Mouse (Mus musculus): ENCODE data around the gene Fbxo9.

DNA sequence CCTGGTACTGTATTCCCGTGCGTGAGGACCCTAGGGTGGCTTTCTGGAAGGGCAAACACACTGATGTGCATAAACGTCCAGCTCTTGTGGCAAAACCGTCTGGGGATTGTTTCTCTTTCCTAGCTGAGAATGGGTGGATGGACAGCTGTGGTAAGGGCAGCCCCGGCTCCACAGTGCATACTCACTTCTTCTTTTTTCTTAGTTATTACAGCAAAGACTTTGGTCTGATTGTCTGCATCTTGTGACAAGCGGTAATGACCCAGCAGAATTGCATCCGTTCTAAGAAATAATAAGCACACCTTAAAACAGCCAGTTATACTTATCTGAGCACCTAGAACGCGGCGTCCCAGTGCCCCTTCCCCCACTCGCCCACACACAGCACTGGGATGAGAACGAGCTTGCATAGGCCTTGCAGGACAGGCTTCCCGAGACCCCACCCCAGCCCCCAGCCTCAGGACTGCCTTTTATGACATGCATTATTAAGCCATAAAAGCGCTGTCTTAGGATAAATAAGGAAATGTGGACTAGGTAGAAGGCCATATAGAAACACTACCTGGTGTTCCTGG, 23.1 kb downstream of the Fbxo9 start:
- TF ChIP-seq TBP (conservative IDR thresholded peaks at IDR 0.05; ENCODE audit: low read depth, low read length) (no peak), CTCF (conservative IDR thresholded peaks at IDR 0.05 in 1 of 2, IDR thresholded peaks at IDR 0.05 in 1 of 2; ENCODE audit: low read depth in 2 of 2, low read length in 2 of 2) (no peak), EP300 (IDR thresholded peaks at IDR 0.05; ENCODE audit: low read length) (no peak), ELF1 (IDR thresholded peaks at IDR 0.05; ENCODE audit: low read depth, low read length) (no peak), ZNF384 (IDR thresholded peaks at IDR 0.05; ENCODE audit: low read depth, low read length) (no peak), POLR2A (IDR thresholded peaks at IDR 0.05; ENCODE audit: low read depth, low read length) (no peak), MAX (IDR thresholded peaks at IDR 0.05; ENCODE audit: low read length) (no peak), ZMIZ1 (IDR thresholded peaks at IDR 0.05; ENCODE audit: low read depth, low read length) (no peak), MYC (IDR thresholded peaks at IDR 0.05; ENCODE audit: low read depth, low read length) (no peak), JUND (conservative IDR thresholded peaks at IDR 0.05; ENCODE audit: low read depth, low read length) (no peak)

Measured in CH12.LX (cell line).